Mouse (Mus musculus) megakaryocyte, adult 5-6 weeks (primary cell): ENCODE measurements around the gene Btbd2. TPM values are rescaled to one million over a fixed set of nuclear protein-coding genes. Genes with fewer than 3 reads are reported as not detected.
A peak's percentile ranks its signal among the peaks of the same experiment; 100 is the strongest.

Experiments
- ATAC-seq: 2 replicates; pipeline ENCODE4 v1.8.0; 2016; ENCODE audit warnings: mild to moderate bottlenecking, inconsistent platforms; ENCODE audit not compliant: poor library complexity, severe bottlenecking
- total RNA-seq, 2 experiments: library from RNA; stranded (forward) in 1 of 2; stranded (reverse) in 1 of 2; fragments of 153-499, 151-499 nt in 1 of 2; fragments of 221-1000, 200-1000 nt in 1 of 2; gene quantifications; 2 replicates each; pipeline versions ENCODE4 v1.2.3 to v1.2.4; 2015 to 2017

Gene Btbd2
- total RNA-seq (2015) (8.4 and 10.3 TPM in 2 replicates), total RNA-seq (2017) (16.5 and 30.1 TPM in 2 replicates)

DNA sequence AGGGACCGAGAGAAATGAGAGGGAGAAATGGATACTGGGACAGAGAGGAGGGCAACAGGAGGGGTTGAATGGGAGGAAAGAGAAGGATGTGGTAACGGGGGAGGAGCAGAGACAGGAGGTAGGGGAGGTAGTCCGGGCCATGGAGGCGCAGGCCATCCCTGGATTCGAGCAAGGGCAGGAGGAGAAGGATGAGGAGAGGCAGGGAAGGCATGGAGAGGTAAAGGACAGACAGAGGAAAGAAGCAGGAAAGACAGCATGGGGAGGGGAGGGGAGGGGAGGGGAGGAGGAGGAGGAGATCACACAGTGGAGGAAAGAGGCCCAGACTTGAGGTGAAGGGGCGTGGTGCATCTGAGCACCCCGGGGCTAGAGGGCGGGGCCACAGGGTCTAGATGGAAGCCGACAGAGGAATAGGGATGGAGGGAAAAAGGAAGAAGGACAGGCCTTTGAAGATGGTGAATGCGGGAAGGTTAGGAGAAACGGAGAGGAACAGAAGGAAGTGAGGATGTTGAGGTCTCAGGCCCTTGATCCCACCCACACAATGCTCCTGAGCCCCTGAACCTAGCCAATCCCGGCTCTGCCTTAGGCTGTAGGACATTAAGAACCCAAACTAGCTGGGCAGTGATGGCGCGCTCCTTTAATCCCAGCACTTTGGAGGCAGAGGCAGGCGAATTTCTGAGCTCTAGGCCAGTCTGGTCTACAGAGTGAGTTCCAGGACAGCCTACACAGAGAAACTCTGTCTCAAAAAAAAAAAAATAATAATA is at the start of gene Btbd2:
Btbd2 (minus strand) TSS at position 209 of the 761 bp plus-strand sequence.
- no peak for ATAC-seq

DNA sequence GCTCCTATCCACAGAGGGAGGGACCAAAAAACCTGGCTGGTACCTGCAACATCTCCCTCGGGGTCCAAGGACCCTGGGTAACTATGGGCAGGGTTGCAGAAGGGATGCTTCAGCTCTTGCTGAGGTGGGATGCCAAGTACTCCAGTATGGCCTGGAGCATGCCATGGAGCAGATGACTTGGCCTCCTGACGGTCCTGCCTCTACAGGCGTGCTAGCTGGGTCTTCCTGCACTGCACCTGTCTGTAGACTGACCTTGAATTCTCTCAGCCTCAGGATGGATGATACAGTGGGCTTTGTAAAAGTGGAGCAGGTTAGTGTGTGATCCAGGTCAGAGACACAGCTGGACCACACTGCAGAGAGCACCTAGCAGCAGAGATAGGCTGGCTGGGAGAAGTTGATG is 48.6 kb upstream of the Btbd2 start:
- no peak for ATAC-seq

DNA sequence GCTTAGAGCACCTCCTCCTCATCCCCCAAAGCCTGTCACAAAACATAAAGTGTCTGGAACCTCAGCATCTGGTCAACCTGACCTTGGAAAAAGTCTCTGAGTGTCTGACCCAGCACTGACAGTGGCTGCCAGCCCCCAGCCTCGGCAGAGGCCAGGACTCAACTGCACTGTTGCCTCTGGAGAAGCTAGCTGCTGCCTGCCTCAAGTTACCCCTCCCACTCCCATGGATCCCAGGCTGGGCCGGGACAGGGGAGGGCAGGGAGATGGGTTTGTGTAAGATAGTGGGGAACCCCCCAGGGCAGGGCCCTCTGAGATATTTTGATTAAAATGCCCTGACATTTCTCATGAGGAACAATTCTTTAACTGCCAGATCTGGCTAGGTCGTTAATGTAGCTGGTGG is 48.2 kb upstream of the Btbd2 start:
- no peak for ATAC-seq

DNA sequence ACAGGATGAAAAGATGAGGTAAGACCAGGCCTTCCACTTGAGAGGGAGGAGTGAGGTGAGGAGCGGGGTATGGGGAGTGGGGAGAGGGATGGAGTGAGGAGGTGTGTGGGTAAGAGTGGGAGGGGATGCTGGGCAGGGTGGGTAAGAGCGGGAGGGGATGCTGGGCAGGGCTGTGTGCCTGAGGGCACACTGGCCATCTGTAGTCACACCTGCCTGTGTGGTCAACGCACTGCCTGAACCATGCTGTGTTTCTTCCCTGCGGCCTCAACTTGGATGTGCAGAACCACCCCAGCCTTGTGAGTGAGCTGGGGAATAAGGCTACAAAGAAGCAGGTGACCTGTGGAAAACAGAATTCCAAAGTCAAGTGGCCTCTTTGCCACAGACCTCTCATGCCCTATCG is 47.5 kb upstream of the Btbd2 start:
- ATAC-seq: no peak

DNA sequence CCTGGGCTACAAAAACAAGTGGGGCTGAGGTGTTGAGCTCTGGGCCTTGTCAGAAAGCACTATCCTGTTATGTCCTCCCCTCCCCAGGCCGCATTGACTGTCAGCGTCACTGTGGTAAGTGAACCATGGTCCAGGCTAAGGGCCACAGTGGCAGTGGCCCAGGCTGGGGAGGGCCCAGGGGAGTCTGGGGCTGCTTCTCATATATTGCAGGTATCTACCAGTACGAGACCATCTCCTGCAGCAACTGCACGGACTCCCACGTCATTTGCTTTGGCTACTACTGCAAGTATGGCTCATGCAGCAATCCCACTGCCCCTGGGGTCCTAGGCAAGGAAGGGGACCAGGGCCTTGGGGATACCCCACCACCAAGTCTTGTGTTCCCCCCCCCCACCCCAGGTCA is 46.8 kb upstream of the Btbd2 start:
- no peak for ATAC-seq

DNA sequence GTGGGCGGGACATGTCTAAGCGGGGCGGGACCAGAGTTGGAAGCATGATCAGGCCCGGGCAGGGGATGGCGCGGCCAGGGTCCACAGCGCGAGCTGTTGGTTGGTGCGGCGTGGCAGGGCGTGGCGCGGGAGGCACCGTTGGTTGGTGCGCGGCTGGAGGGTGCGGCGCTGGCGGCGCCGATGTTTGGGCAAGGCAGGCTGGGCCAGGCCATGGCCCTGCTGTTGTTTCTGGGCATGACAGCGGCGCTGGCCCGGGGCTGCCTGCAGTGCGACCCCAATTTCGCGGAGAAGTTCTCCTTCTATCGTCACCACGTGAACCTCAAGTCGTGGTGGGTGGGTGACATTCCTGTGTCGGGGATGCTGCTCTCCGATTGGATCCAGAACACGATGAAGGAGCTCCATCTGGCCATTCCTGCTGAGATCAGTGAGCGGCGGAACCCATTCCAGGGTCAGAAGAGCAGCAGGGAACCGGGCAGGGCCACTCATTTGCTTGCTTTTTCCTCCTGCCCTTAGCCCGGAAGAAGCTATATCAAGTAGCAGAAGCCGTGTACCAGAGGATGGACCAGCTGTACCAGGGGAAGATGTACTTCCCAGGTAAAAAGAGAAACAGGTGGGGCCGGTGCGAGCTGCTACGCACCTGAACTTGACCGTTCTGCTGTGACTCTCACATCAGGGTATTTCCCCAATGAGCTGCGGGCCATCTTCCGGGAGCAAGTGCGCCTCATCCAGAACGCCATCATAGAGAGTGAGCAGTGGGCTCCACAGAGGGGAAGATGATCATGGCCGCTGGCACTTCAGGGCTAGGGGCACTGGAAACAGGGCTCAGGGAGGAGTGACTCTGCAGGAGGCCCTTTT is 45.9 kb upstream of the Btbd2 start:
- peak; percentile 66 for ATAC-seq

DNA sequence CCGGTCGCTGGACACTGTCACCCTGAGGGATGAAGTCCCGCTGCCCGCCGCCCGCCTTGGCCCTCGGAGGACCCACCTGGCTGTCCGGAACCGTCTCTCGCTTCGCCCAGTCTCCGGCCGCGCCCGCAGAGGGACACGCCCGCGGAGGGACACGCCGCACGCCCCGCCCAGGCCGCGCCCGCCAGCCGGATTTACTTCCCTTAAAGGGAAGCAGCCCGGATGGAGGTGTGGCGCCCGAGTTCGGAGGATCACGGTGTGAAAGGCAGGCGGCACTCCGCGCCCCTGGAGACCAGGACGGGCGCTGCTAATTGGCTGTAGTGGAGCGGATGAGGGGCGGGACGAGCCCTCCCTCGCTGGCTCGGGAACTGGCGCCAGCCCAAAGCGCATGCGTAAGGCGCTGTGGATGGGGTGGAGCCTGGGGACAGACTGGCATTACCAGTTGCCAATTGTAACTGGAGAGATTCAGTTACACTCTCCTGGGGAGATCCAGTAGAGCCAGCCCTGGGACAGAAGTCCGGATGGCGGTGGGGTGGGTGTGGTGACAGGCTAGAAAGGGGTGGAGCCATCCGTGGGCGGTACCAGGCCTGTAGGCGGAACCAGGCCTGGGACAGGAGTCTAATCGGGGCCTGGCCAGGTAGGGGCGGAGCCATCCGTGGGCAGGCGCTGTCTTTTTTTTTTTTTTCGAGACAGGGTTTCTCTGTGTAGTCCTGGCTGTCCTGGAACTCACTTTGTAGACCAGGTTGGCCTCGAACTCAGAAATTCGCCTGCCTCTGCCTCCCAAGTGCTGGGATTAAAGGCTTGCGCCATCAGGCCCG is 45.1 kb upstream of the Btbd2 start, which contains the start of the genes Mob3a and Izumo4:
Mob3a (minus strand) TSS at position 257 of the 815 bp plus-strand sequence.
Izumo4 (plus strand) TSS at position 464 of the 815 bp plus-strand sequence.
- peak; percentile 79 for ATAC-seq

DNA sequence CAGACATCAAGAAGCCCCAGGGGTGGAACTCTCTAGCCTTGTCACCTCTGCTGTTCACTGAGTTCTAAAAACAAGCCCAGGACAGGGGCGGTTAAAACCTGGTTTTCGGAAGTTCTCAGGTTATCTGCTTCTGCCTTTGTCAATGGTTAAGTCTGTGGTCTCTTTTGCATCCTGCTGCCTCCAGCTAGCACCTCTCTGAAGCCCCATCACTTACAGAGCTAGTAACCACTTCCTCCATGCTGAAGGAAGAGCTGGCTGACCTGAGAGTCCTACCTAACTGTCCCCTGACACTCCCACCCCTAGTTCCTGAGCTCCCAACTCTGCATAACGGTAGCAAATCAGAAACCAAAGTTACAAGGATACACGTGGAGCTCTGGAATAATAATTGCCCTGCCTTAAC is 43.9 kb upstream of the Btbd2 start:
- ATAC-seq: peak; percentile 10

DNA sequence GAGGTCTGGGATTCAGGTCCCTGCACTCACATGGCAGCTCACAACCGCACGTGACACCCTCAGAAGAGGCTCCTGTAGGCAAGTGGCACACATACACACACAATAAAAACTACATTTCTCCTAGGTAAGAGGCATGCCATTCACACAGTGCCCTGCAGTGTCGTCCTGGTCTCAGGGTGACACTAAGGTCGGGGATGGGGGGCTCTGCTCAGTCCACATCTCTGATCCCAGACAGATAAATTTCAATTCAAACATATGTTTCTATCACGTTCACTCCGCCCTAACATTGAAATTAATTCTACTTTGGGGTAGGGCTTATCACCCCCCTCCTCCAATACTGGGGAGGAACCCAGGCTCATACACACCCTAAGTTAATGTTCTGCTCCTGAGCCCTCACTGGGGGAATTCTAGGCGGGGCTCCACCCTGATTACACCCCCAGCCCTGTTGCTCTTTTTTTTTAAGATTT is 43.2 kb upstream of the Btbd2 start:
- ATAC-seq: no peak

DNA sequence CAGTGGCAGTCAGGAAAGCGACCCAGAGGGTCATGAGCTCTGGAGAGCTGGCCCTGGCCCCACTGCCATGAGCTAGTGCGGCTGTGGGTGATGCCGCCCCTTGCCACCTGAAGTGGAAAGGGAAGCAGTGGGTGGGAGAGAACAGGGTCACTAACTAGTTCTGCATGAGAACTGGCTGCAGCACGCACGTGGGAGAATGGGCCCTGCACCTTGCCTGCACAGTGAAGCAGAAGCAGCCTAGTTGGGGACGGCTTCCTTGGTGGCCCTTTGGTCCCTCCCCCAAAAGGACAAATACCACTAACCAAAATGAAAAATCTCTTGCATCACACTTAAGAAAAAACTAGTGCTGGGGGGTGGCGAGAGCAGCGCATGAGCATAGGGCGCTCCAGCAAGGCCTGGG is 41.7 kb upstream of the Btbd2 start:
- no peak for ATAC-seq

DNA sequence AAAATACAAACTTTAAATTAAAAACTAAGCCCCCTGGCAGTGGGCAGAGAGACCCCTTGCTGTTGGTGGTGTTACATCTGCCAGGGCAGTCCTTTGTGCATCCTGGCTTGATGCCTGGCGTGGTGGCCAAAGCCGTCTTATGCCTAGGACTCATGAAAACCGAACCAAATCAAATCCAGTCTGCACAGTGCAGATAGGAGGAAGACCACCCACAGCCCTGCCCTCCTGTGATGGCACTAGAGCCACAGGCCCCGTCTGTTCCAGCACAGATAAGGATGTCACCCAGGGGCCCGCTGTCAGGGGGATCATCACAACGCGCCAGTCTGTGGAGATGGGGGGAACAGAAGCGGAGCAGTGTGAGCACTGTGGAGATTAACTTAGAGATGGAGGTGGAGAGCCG is 40.9 kb upstream of the Btbd2 start:
- no peak for ATAC-seq

DNA sequence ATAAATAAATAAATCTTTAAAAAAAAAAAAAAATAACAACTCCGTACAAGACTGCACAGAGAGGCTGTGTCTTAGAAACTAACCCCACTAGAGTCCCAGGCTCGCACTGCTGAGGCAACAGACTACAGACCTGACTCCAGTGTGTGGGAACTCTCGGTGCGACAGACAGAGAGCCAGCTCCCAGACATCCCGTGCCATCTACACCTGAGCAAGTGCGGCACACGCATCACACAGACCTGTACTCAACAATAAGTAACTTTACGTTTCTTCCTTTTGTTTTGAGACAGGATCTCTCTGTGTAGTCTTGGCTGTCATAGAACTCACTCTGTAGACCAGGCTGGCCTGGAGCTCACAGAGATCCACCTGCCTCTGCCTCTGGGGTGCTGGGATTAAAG is 40.5 kb upstream of the Btbd2 start:
- no peak for ATAC-seq

DNA sequence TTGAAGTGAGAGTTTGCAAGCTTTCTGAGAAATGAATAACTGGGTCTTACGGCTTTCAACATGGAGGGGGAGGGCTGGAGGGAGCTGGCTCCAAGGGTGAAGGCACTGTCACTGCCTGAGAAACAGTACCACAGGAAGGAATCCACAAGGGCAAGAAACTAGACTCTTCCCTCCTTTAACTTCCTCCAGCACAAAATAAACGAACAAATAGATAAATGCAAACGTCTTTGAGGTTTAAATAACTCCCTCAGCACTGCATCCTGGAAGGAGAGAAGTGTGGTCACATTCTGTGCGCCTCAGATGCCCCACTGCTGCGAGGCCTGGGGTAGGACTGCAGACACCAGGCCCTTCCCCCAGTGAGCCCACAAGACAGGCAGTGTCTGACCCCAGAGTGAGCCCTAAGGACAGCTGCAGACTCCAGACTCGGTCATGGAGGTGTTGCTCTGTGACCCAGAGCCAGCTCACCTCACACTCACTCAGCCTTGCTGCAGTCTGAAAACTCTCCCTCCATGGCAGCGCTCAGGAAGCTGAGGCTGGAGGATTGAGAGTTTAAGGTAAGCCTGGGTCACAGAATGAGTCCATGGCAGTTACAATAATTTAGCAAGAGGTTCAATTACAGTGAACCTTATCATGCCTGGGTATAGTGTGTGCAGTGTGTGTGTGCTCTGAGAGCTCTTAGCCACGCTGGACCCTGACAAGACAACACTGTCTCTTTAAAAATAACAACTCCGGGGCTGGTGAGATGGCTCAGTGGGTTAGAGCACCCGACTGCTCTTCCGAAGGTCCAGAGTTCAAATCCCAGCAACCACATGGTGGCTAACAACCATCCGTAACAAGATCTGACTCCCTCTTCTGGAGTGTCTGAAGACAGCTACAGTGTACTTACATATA is 39.9 kb upstream of the Btbd2 start:
- no peak for ATAC-seq

DNA sequence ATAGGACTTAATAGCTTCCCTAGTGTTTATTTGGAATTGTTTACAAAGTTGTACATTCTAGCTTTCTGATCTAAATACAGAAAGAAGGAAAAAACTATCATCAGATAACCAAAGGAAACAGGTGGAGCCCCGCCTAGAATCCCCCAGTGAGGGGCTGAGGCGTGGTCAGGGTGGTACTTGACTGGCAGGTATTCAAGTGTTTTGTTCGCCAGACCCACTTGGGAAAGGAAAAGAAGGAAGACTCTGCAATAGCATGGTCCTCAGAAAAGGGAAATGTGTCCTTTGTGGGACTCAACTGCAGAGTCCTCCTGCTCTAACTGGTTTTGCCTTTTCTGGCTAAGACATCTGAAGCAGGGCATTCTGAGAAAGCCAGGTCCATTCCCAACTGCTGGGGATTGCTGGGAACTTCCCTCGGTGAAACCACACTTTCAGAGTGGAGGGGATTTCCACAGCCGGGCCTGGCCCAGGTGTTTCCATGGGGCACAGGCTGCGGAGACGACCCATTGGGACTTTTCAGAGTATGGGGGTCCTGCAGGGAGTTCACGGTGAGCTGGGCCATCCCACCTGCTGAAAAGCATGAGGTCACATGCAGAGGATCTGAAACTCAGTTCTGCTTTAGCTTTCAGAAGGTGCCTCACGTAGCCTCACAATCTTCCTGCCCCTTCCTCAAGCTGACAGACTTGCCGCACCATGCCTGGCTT is 39.1 kb upstream of the Btbd2 start:
- ATAC-seq: no peak

DNA sequence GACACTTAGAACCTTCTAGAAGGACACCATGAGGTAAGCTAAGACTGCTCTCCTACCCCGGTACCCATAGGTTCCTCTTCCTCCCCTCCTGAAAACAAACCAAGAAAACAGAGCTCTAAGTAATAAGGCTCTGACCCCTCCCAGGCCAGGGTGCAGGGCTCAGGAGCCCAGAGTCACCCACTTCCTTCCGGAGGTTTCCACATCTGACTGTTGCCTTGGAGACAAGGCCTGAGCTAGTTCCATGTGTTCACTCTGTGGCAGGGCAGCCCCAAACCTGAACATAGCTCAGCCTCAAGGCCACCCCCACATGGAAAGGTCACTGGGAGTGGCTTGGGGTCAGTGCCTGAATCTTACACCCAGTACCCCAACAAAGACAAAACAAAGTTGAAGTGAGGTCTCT is 38.3 kb upstream of the Btbd2 start:
- ATAC-seq: peak; percentile 73

DNA sequence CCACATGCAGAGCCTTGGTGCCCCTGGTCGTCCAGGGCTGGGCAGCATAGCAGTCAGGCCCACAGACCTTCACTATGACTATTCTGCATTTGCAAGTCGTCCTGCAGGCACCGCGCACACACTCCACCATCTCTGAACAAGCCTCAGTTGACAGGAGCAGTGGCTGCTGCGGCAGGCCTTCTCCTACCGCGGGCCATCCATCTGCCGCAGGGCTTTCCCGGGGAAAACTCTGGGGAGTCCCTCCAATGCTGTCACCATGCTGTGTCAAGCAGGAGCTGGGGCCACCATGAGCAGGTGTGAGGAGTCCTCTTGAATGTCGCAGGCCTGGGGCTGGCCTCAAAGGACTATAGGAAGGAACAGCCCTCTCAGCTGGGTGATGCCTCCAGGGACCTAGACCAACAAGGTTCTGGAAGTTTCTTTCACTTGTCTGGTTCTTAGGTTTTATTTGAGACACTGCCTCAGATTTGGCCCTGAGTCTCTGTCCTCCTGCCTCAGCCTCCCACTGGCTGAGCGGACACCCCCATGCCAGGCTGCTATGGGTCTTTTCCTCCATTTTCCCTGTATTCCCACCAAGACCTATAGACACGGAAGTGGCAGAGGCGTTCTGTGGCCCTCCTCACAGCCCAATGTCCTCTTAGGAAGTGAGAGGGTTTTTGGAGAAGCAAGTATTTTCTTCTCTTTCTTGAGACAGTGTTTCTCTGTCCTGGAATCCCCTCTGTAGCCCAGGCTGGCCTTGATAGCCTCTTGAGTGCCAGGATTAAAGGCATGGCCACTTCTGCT is 37.5 kb upstream of the Btbd2 start:
- no peak for ATAC-seq

DNA sequence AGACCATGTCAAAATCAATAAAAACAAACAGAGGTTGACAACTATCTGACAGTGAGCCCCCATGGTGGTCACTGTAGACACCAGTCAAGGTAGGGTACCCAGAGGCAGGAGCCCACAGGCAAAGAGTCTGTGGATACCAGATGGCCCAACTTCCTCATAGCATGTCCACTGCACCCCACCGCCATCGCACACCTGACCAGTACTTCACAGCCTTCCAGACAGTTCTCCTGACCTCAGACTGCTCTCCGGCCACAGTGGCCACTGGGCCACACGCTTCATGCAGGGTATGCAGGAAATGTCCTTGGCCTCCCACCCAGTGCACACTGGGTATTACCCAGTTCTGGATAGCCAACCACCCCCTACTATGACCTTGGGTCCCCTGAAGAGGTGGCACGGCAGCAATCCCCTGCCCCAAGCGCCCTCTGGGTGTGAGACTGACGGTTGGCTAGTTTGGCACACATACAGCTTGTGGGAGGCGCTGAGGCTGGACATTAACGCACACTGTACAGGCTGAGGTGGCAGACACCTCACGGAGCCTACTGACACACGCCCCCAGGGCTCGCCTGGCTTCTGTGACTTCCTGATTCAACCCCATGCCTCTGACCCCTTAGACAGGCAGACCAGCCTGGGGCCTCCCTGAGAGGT is 36.7 kb upstream of the Btbd2 start:
- ATAC-seq: no peak
